Mouse (Mus musculus): ENCODE data around the gene Gabbr2.

DNA sequence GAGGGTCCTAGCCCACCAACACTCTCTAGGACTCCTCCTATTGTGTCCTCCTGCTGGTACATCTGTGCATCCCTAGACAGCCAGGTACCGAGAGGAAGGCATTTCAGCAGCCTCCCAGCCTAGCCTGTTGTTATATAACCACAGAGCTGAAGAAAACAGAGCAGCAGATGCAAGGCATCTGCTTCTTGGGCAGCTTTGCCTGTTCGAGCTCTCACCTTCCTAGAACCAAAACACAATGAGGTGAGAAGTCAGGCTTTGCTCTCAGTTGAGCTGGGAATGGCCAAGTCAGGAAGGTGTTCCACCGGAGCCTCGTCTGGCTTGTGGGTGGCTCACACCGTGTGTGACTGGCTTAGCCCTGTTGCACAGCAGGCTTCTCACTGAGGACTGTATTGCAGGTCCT lies 8.8 kb downstream of the Gabbr2 start:
- TF ChIP-seq POLR2A (IDR thresholded peaks at IDR 0.05; ENCODE audit: low read depth, low read length), result no peak
- no peak for TF ChIP-seq CTCF (conservative IDR thresholded peaks at IDR 0.05 in 1 of 2, IDR thresholded peaks at IDR 0.05 in 1 of 2; ENCODE audit: low read depth in 2 of 2, low read length in 2 of 2)
- no peak for TF ChIP-seq MEF2A (IDR thresholded peaks at IDR 0.05; ENCODE audit: borderline replicate concordance, low read depth, low read length)
